30 mouse cellular contexts compared by ENCODE assay signal in genomic region chr9:90060574-90060875, GRCm38 (mm10). TPM values are rescaled to one million over a fixed set of nuclear protein-coding genes. Genes with fewer than 3 reads are reported as not detected.
DNase-seq lines count a peak whose midpoint lies in the region; TF ChIP-seq lines count a peak whose summit lies in the region.
"Had no signal": no experiment of that assay in that cellular context is flagged by ENCODE, and none has a peak within 500 bp of the region (broad histone marks: within the 10 kb centered on the region; RNA-seq: fewer than 3 reads in every experiment).

No protein-coding gene starts in this region.

- H3K27me3 ChIP-seq in spleen, adult 2 months (ENCODE audit: control insufficient read depth, insufficient read depth, low read length), result no peaks in the 10 kb centered on the region
- no peaks in the 10 kb centered on the region for H3K27me3 ChIP-seq in small intestine, adult 2 months (ENCODE audit: control insufficient read depth, insufficient read depth, low read length)
- H3K27me3 ChIP-seq: forebrain, embryonic 15.5 days; heart, embryonic 13.5 days; neural tube, embryonic 15.5 days; Patski; stomach, embryonic 15.5 days had no signal

- peaks cover 17% of the 10 kb centered on the region; the same call in 1 of the 2 replicates for H3K4me1 ChIP-seq in spleen, adult 2 months (ENCODE audit: control insufficient read depth, insufficient read depth, insufficient read length)
- H3K4me1 ChIP-seq in bone marrow, adult 2 months (ENCODE audit: control insufficient read depth, insufficient read depth, low read length), result peaks cover 7% of the 10 kb centered on the region
- H3K4me1 ChIP-seq in small intestine, adult 2 months (ENCODE audit: control insufficient read depth, insufficient read depth, insufficient read length, low read length), result no peaks in the 10 kb centered on the region
- H3K4me1 ChIP-seq: embryonic facial prominence, embryonic 12.5 days; forebrain, embryonic 15.5 days; limb, embryonic 12.5 days; neural tube, embryonic 15.5 days; stomach, embryonic 15.5 days had no signal

- no peak for TF ChIP-seq POLR2A in spleen, adult 2 months (IDR thresholded peaks at IDR 0.05; ENCODE audit: low read depth, low read length)
- TF ChIP-seq POLR2A in bone marrow, adult 2 months (IDR thresholded peaks at IDR 0.05; ENCODE audit: borderline replicate concordance, control insufficient read depth, low read depth, low read length), result no peak
- no peak for TF ChIP-seq POLR2A in small intestine, adult 2 months (IDR thresholded peaks at IDR 0.05; ENCODE audit: low read depth, low read length)

- no peak for TF ChIP-seq CTCF in spleen, adult 2 months (IDR thresholded peaks at IDR 0.05; ENCODE audit: extremely low read depth, insufficient read depth, insufficient read length, insufficient replicate concordance)
- TF ChIP-seq CTCF in bone marrow, adult 2 months (IDR thresholded peaks at IDR 0.05; ENCODE audit: control insufficient read depth, insufficient read depth, low read length), result no peak
- TF ChIP-seq CTCF in small intestine, adult 2 months (IDR thresholded peaks at IDR 0.05; ENCODE audit: extremely low read depth, insufficient read length, insufficient replicate concordance, low read depth, low read length), result no peak

- H3K27ac ChIP-seq in spleen, adult 2 months (ENCODE audit: insufficient read depth, low read length), result peak overlapping the region; percentile 90
- H3K27ac ChIP-seq in bone marrow, adult 2 months (ENCODE audit: control insufficient read depth, insufficient read depth, low read depth, low read length, poor library complexity), result peak overlapping the region; percentile 80; the same call in 1 of the 2 replicates
- peak overlapping the region; percentile 45; the same call in 1 of the 2 replicates for H3K27ac ChIP-seq in small intestine, adult 2 months (ENCODE audit: insufficient read depth, low read depth, low read length)
- H3K27ac ChIP-seq: embryonic facial prominence, embryonic 12.5 days; forebrain, embryonic 15.5 days; gastrocnemius, adult 2 months; heart, adult 2 months; heart, embryonic 13.5 days; hindbrain, embryonic 14.5 days; limb, embryonic 12.5 days; neural tube, embryonic 15.5 days; stomach, embryonic 15.5 days had no signal

- 52% methylated on average over 2 of the region's 2 CpGs for WGBS in spleen, adult 2 months
- WGBS in bone marrow, adult 2 months, result 59% methylated on average over 2 of the region's 2 CpGs
- WGBS in small intestine, adult 2 months, result 65% methylated on average over 2 of the region's 2 CpGs

- no peak overlapping the region for H3K4me3 ChIP-seq in spleen, adult 2 months (ENCODE audit: extremely low read depth, insufficient read depth, insufficient read length)
- no peak overlapping the region for H3K4me3 ChIP-seq in bone marrow, adult 2 months (replicated peaks; ENCODE audit: control insufficient read depth, low read depth, low read length)
- no peak overlapping the region for H3K4me3 ChIP-seq in small intestine, adult 2 months (ENCODE audit: low read depth, low read length)
- H3K4me3 ChIP-seq: embryonic facial prominence, embryonic 12.5 days; forebrain, embryonic 15.5 days; gastrocnemius, adult 2 months; heart, adult 2 months; heart, embryonic 13.5 days; limb, embryonic 12.5 days; neural tube, embryonic 15.5 days; stomach, embryonic 15.5 days had no signal

- H3K36me3 ChIP-seq in spleen, adult 2 months (ENCODE audit: control insufficient read depth, insufficient read depth, low read length), result peaks cover 12% of the 10 kb centered on the region
- H3K36me3 ChIP-seq in small intestine, adult 2 months (ENCODE audit: control insufficient read depth, insufficient read depth, low read length), result peaks cover 20% of the 10 kb centered on the region
- H3K36me3 ChIP-seq: embryonic facial prominence, embryonic 12.5 days; forebrain, embryonic 15.5 days; heart, embryonic 13.5 days; limb, embryonic 12.5 days; neural tube, embryonic 15.5 days; stomach, embryonic 15.5 days had no signal

- DNase-seq in spleen, adult 2 months (ENCODE audit: low read depth in 1 of 2, low spot score in 2 of 2), result no peak
- no peak for DNase-seq in spleen, postnatal 14 days (ENCODE audit: low spot score in 2 of 2)
- DNase-seq in adrenal gland, adult 8-10 months, result peak; percentile 74
- DNase-seq in heart, adult 8-10 months (ENCODE audit: low spot score), result no peak
- DNase-seq in thymus, postnatal 4 days, result no peak
- no peak for DNase-seq in spleen, postnatal 10 days (ENCODE audit: low spot score in 2 of 2)
- DNase-seq: cerebellum, adult 8-10 months; cerebellum, postnatal 25 days; embryo, embryonic 11 days; gastrocnemius, adult 2 months; gastrocnemius, postnatal 36 days; heart, adult 2 months; heart, postnatal 10 days; kidney, adult 9 months; kidney, postnatal 10 days; layer of hippocampus, adult 9-11 months; lung, postnatal 4 days; midbrain, embryonic 14.5 days; retina, postnatal 1 day; right cerebral cortex, postnatal 14 days had no signal

RNA-seq across cellular contexts. Expression of gene Ctsh, which starts 6.6 kb away (rescaled TPM):
- polyA plus RNA-seq in spleen, adult 2 months (2012; rRNA removed), result 65.0 and 65.9 TPM in 2 replicates
- total RNA-seq in adrenal gland, adult 8-10 months (2022), result 100 to 1,000 TPM; 176 to 258 (median 215) TPM
- 27.7 and 112 TPM in 2 replicates for polyA plus RNA-seq in bone marrow, adult 2 months (2011; ENCODE audit: insufficient read depth, insufficient read length, low replicate concordance, missing spikeins)
- 24.9 and 33.8 TPM in 2 replicates for polyA plus RNA-seq in small intestine, adult 2 months (2012; rRNA removed)
- total RNA-seq in heart, adult 8-10 months (2022), result 10 to 100 TPM; 43.8 to 66.2 (median 55.1) TPM

RNA-seq across cellular contexts. Expression of gene Morf4l1, which starts 54.0 kb away (rescaled TPM):
- 46.2 and 48.1 TPM in 2 replicates for polyA plus RNA-seq in spleen, adult 2 months (2012; rRNA removed)
- 100 to 1,000 TPM; 379 to 403 (median 391) TPM for total RNA-seq in adrenal gland, adult 8-10 months (2022)
- polyA plus RNA-seq in bone marrow, adult 2 months (2011; ENCODE audit: insufficient read depth, insufficient read length, low replicate concordance, missing spikeins), result 129 and 177 TPM in 2 replicates
- 8.3 and 21.0 TPM in 2 replicates for polyA plus RNA-seq in small intestine, adult 2 months (2012; rRNA removed)
- 100 to 1,000 TPM; 219 to 244 (median 237) TPM for total RNA-seq in heart, adult 8-10 months (2022)
